Mouse (Mus musculus): Measurements from ENCODE around the gene Hnrnpr. TPM values are rescaled to one million over a fixed set of nuclear protein-coding genes. Genes with fewer than 3 reads are reported as not detected.
A peak's percentile ranks its signal among the peaks of the same experiment; 100 is the strongest.

Gene Hnrnpr
- polyA plus RNA-seq (2014; fragmentation: Nextera tagmentation; extraction: Ambion mirVana): 193 and 215 TPM in 2 replicates

DNA sequence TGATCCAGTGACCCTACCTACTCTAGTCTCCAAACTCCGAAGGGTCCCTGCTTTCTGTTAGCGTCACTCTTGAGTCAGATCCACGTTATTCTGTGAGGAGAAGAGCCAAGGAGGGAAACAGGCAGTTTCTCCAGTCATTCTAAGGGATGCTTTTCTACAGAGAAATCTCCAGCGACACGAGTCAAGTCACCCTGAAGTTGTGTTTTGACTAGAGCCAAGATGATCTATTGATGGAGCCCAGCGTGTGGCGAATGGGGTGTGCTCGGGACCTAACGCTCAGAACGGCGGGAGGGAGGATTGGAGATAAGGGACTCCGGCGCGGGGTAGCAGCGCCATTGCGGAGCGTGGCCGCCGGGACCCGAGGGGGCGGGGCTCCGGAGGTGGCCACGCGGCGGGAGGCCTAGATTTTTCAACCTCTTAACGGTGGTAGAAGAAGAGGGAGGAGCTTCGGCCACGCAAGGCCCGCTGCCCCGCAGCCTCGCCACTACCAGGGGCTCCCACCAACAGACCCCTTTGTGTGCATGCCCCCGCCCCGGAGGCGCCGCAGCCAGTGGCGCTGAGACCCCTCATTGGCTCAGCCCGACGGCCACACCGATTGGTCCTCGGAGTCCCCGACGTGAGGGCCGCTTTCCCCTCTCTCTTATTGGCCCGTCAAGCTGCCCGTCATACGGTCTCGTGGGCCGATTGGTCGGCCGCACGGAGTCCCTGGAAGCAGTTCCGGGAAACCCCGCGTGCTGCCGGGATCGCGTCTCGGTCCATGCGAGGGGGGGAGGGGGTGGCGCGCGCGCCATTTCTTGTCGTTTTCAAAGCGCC lies at the start of gene Hnrnpr:
Gene Hnrnpr, plus strand, starts transcription at position 714 of the 813 bp plus-strand sequence.
- under 1% methylated on average over 63 of the region's 65 CpGs for WGBS
- peak within 1 kb of the TSS; percentile 100 for H3K9ac ChIP-seq (ENCODE audit: low read length)

DNA sequence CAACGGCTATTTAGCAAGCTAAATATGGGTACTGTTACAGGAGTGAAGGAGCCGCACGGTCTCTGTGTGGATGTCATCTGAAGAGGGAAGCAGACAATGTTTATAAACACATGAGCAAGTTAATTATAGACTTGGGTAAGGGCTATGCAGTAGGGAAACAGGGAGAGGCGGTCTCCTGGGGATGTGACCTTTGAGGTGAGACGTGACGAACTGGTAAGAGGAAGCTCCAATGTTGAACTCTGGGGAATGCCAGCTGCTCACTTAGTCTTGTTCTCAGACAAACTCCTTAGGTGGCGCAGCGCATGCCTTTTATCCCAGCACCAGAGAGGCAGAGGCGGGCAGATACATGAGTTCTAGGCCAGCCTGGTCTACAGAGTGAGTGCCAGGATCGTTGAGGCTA lies 48.8 kb upstream of the Hnrnpr start:
- Histone ChIP-seq H3K27ac (ENCODE audit: low read depth, low read length) (no peak overlapping the region), H3K9ac (ENCODE audit: low read length) (no peak overlapping the region), H3K4me3 (ENCODE audit: low read depth, low read length) (no peak overlapping the region), H3K4me1 (replicated peaks; ENCODE audit: control insufficient read depth, insufficient read depth, low read length) (peaks cover 3% of the 10 kb centered on the region; the same call in 1 of the 2 replicates), H3K4me2 (ENCODE audit: low read depth, low read length, severe bottlenecking) (no peak overlapping the region), H3K27me3 (ENCODE audit: control insufficient read depth, insufficient read depth, low read length) (no peaks in the 10 kb centered on the region), H3K36me3 (ENCODE audit: control insufficient read depth, insufficient read depth, low read length) (no peaks in the 10 kb centered on the region), H3K9me3 (ENCODE audit: control insufficient read depth, low read length) (no peaks in the 10 kb centered on the region)
- ATAC-seq (replicated peaks; ENCODE audit: low FRiP score): no peak
- 81% methylated on average over 10 of the region's 10 CpGs for WGBS
- DNase-seq (ENCODE audit: low spot score): no peak

More for the DNA sequence above, at the start of gene Hnrnpr:
- peak within 1 kb of the TSS; percentile 98 for H3K27ac ChIP-seq (ENCODE audit: low read depth, low read length)
- ATAC-seq (replicated peaks; ENCODE audit: low FRiP score) (peak; percentile 100), DNase-seq (ENCODE audit: low spot score) (peak; percentile 100)
- H3K4me3 ChIP-seq (ENCODE audit: low read depth, low read length): peak within 1 kb of the TSS; percentile 100
- no peaks in the 10 kb centered on the region for H3K27me3 ChIP-seq (ENCODE audit: control insufficient read depth, insufficient read depth, low read length)
- H3K36me3 ChIP-seq (ENCODE audit: control insufficient read depth, insufficient read depth, low read length): no peaks in the 10 kb centered on the region
- H3K4me2 ChIP-seq (ENCODE audit: low read depth, low read length, severe bottlenecking): peak within 1 kb of the TSS; percentile 78
- peaks cover 10% of the 10 kb centered on the region for H3K4me1 ChIP-seq (replicated peaks; ENCODE audit: control insufficient read depth, insufficient read depth, low read length)
- no peaks in the 10 kb centered on the region for H3K9me3 ChIP-seq (ENCODE audit: control insufficient read depth, low read length)

DNA sequence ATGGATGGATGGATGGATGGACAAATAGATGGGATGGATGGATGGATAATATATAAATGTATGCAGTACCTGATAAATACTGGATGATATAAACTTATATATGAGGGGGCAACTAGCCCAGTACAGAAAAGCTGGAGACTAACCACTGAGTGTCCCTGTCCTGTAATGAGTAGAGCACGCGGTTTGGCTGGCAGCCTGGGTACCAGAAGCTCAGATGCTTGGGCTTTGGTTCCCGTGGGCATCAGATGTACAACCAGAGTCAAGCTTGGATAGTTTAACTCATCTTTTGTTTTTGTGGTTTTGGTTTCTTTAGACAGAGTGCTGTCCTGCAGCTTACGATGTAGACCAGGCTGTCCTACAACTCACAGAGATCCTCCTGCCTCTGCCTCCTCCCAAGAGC lies 47.2 kb upstream of the Hnrnpr start:
- Histone ChIP-seq H3K27ac (ENCODE audit: low read depth, low read length) (no peak overlapping the region), H3K4me1 (replicated peaks; ENCODE audit: control insufficient read depth, insufficient read depth, low read length) (peaks cover 3% of the 10 kb centered on the region; the same call in 1 of the 2 replicates), H3K4me3 (ENCODE audit: low read depth, low read length) (no peak overlapping the region), H3K27me3 (ENCODE audit: control insufficient read depth, insufficient read depth, low read length) (no peaks in the 10 kb centered on the region), H3K36me3 (ENCODE audit: control insufficient read depth, insufficient read depth, low read length) (no peaks in the 10 kb centered on the region), H3K9me3 (ENCODE audit: control insufficient read depth, low read length) (no peaks in the 10 kb centered on the region), H3K9ac (ENCODE audit: low read length) (no peak overlapping the region), H3K4me2 (ENCODE audit: low read depth, low read length, severe bottlenecking) (no peak overlapping the region)
- ATAC-seq (replicated peaks; ENCODE audit: low FRiP score): no peak
- 97% methylated on average over 4 of the region's 4 CpGs for WGBS
- no peak for DNase-seq (ENCODE audit: low spot score)

DNA sequence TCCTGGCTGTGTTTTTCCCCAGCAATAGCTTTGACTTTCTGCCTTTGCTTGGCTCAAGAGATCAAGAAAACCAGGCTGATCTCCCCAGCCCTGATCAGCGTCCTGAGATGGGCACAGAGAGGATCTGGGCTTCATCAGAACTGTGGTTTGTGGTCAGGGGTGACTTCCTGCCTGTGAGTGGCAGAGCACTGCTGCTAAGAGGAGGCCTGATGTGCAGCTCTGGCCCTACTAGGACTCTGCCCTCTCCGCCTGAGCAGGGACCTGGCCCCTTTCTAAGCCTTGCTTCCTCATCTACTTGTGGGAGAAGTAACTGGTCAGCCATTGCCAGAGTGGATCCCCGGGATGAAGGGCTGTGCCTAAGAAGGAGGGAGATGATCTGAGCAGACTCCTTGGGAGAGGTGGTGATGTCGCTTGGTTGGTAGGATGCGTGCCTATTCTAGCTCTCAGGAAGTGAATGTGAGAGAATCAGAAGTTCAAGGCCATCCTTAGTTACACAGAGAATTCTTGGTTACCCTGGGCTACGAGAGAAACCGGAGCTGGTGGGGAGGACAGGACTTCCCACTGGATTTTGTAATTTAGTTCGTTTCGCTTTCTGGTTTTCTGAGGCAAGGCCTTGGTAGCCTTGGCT lies 43.9 kb upstream of the Hnrnpr start:
- no peaks in the 10 kb centered on the region for H3K9me3 ChIP-seq (ENCODE audit: control insufficient read depth, low read length)
- ATAC-seq (replicated peaks; ENCODE audit: low FRiP score) (no peak), DNase-seq (ENCODE audit: low spot score) (no peak)
- 85% methylated on average over 9 of the region's 9 CpGs for WGBS
- no peak overlapping the region for H3K4me2 ChIP-seq (ENCODE audit: low read depth, low read length, severe bottlenecking)
- no peak overlapping the region for H3K27ac ChIP-seq (ENCODE audit: low read depth, low read length)
- H3K9ac ChIP-seq (ENCODE audit: low read length): no peak overlapping the region
- H3K4me1 ChIP-seq (replicated peaks; ENCODE audit: control insufficient read depth, insufficient read depth, low read length): no peaks in the 10 kb centered on the region
- H3K36me3 ChIP-seq (ENCODE audit: control insufficient read depth, insufficient read depth, low read length): no peaks in the 10 kb centered on the region
- H3K27me3 ChIP-seq (ENCODE audit: control insufficient read depth, insufficient read depth, low read length): no peaks in the 10 kb centered on the region
- H3K4me3 ChIP-seq (ENCODE audit: low read depth, low read length): no peak overlapping the region

DNA sequence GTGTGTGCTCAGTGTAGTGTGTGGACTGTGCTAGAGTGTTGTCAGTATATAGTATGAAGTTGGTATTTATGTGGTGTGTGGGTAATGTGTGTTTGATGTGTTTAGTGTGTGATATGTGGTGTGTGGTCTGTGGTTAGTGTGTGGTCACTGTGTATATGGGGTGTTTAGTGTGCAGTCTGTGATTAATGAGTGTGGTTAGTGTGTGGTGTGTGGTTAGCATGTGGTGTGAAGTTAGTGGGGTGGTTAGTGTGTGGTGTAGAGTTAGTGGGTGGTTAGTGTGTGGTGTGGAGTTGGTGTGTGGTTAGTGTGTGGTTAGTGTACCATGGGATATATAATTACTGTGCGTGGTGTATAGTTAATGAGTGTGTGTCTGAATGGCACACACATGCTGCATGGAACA lies 41.8 kb upstream of the Hnrnpr start:
- Histone ChIP-seq H3K4me1 (replicated peaks; ENCODE audit: control insufficient read depth, insufficient read depth, low read length) (no peaks in the 10 kb centered on the region), H3K27me3 (ENCODE audit: control insufficient read depth, insufficient read depth, low read length) (no peaks in the 10 kb centered on the region), H3K36me3 (ENCODE audit: control insufficient read depth, insufficient read depth, low read length) (no peaks in the 10 kb centered on the region), H3K4me3 (ENCODE audit: low read depth, low read length) (no peak overlapping the region), H3K4me2 (ENCODE audit: low read depth, low read length, severe bottlenecking) (no peak overlapping the region), H3K27ac (ENCODE audit: low read depth, low read length) (no peak overlapping the region), H3K9ac (ENCODE audit: low read length) (no peak overlapping the region), H3K9me3 (ENCODE audit: control insufficient read depth, low read length) (no peaks in the 10 kb centered on the region; the same call in 1 of the 2 replicates)
- DNase-seq (ENCODE audit: low spot score) (no peak), ATAC-seq (replicated peaks; ENCODE audit: low FRiP score) (no peak)
- 87% methylated on average over 1 of the region's 1 CpGs for WGBS

DNA sequence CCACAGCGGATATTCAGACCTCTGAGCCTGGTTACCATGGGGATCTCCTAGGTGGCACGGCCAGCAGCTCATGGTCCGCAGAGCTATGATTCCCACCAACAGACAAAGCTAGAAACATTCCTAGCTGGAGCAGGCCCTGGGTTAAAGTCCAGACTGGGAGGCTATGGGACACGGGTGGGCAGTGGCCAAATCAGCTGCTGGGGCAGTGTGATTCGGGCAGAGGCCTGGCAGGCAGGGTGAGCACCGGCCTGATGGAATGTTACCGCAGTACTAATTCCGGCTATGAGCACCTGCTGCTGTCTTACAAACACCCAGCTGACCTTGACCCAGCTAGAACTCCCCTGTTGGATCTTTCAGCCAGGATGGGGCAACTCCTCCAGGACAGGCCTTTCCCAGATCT lies 40.1 kb upstream of the Hnrnpr start:
- Histone ChIP-seq H3K36me3 (ENCODE audit: control insufficient read depth, insufficient read depth, low read length) (no peaks in the 10 kb centered on the region), H3K27ac (ENCODE audit: low read depth, low read length) (no peak overlapping the region), H3K4me2 (ENCODE audit: low read depth, low read length, severe bottlenecking) (no peak overlapping the region), H3K4me3 (ENCODE audit: low read depth, low read length) (no peak overlapping the region), H3K9me3 (ENCODE audit: control insufficient read depth, low read length) (no peaks in the 10 kb centered on the region; the same call in 1 of the 2 replicates), H3K4me1 (replicated peaks; ENCODE audit: control insufficient read depth, insufficient read depth, low read length) (no peaks in the 10 kb centered on the region), H3K27me3 (ENCODE audit: control insufficient read depth, insufficient read depth, low read length) (no peaks in the 10 kb centered on the region), H3K9ac (ENCODE audit: low read length) (no peak overlapping the region)
- ATAC-seq (replicated peaks; ENCODE audit: low FRiP score) (no peak), DNase-seq (ENCODE audit: low spot score) (no peak)
- whole genome bisulfite sequencing: 85% methylated on average over 8 of the region's 8 CpGs

DNA sequence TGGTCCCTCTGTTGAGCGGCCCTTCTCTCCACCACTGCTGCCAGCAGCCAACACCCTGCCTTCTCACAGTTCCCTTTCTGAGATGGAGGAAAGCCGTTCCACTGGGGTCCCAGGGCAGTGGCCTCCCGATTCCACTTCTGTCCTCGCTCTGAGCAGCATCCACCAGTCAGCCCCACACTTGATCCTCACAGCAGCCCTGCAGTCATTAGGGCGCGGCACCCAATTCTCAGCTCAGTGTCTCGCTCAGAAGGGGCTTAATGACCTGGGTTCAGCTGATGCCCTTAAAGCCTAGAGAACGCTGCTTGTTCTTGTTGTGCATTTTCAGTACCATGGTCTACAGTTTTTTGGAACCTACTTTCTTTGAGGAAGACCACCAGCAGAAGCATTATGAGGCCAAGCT lies 29.6 kb upstream of the Hnrnpr start:
- Histone ChIP-seq H3K4me2 (ENCODE audit: low read depth, low read length, severe bottlenecking) (no peak overlapping the region), H3K27ac (ENCODE audit: low read depth, low read length) (no peak overlapping the region), H3K9ac (ENCODE audit: low read length) (no peak overlapping the region), H3K4me3 (ENCODE audit: low read depth, low read length) (no peak overlapping the region), H3K4me1 (replicated peaks; ENCODE audit: control insufficient read depth, insufficient read depth, low read length) (peaks cover 24% of the 10 kb centered on the region), H3K9me3 (ENCODE audit: control insufficient read depth, low read length) (no peaks in the 10 kb centered on the region), H3K27me3 (ENCODE audit: control insufficient read depth, insufficient read depth, low read length) (no peaks in the 10 kb centered on the region), H3K36me3 (ENCODE audit: control insufficient read depth, insufficient read depth, low read length) (no peaks in the 10 kb centered on the region)
- no peak for ATAC-seq (replicated peaks; ENCODE audit: low FRiP score)
- no peak for DNase-seq (ENCODE audit: low spot score)
- 88% methylated on average over 8 of the region's 8 CpGs for WGBS

DNA sequence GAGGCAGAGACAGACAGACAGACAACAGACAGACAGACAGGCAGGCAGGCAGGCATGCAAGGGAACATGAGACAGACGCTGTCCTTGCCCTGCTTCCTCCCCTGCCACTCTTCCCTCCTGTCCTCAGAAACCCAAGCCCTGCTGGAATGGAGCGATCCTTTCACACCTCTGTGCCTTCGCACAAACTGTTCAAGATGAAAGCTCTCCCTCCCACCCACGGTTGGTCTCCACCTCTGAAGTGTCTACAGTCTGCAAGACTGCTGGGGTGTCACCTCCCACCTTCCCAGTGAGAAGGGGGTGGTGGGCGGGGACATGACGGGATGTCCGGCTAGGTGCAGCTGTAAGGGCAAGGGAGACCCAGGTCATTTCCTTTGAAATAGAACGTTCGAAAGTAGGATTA lies 29.1 kb upstream of the Hnrnpr start:
- Histone ChIP-seq H3K27ac (ENCODE audit: low read depth, low read length) (no peak overlapping the region), H3K4me1 (replicated peaks; ENCODE audit: control insufficient read depth, insufficient read depth, low read length) (peaks cover 26% of the 10 kb centered on the region), H3K27me3 (ENCODE audit: control insufficient read depth, insufficient read depth, low read length) (no peaks in the 10 kb centered on the region), H3K36me3 (ENCODE audit: control insufficient read depth, insufficient read depth, low read length) (no peaks in the 10 kb centered on the region), H3K4me3 (ENCODE audit: low read depth, low read length) (no peak overlapping the region), H3K9me3 (ENCODE audit: control insufficient read depth, low read length) (no peaks in the 10 kb centered on the region), H3K9ac (ENCODE audit: low read length) (no peak overlapping the region), H3K4me2 (ENCODE audit: low read depth, low read length, severe bottlenecking) (no peak overlapping the region)
- WGBS: 59% methylated on average over 9 of the region's 9 CpGs
- DNase-seq (ENCODE audit: low spot score): no peak
- no peak for ATAC-seq (replicated peaks; ENCODE audit: low FRiP score)
